ENCODE assay signal across 8 mouse cellular contexts in genomic region chr15:98985240-98985981, GRCm38 (mm10). TPM values are rescaled to one million over a fixed set of nuclear protein-coding genes. Genes with fewer than 3 reads are reported as not detected.
DNase-seq lines count a peak whose midpoint lies in the region; ATAC-seq and TF ChIP-seq lines count a peak whose summit lies in the region.

No protein-coding gene starts in this region.

- DNase-seq in G1E (ENCODE audit: low spot score): peak; percentile 55
- DNase-seq in cerebellum, adult 11 months: peak; percentile 70
- DNase-seq in heart, postnatal 25 days (ENCODE audit: low spot score): peak; percentile 85
- peak; percentile 81 for DNase-seq in layer of hippocampus, adult 11-12 months (ENCODE audit: low spot score)
- DNase-seq in lung, adult 2 months: peak; percentile 88
- DNase-seq in thymus, adult 2 months: peak; percentile 76

- no peak for TF ChIP-seq CTCF in G1E (IDR thresholded peaks at IDR 0.05; ENCODE audit: low read depth, low read length)
- no peak for TF ChIP-seq CTCF in lung, adult 2 months (IDR thresholded peaks at IDR 0.05; ENCODE audit: insufficient read depth, low read length)
- TF ChIP-seq CTCF in thymus, adult 2 months (IDR thresholded peaks at IDR 0.05; ENCODE audit: borderline replicate concordance, control insufficient read depth, extremely low read depth, insufficient read depth, low read length, poor library complexity): no peak

- H3K27ac ChIP-seq in forebrain, embryonic 15.5 days (replicated peaks): peak overlapping the region; percentile 98
- peak overlapping the region; percentile 99 for H3K27ac ChIP-seq in neural tube, embryonic 14.5 days (ENCODE audit: low read depth, low read length)
- peak overlapping the region; percentile 94 for H3K27ac ChIP-seq in thymus, adult 2 months (ENCODE audit: control insufficient read depth, insufficient read depth, low read length)

- peaks cover 26% of the 10 kb centered on the region for H3K4me1 ChIP-seq in G1E (ENCODE audit: insufficient read depth, low read depth, low read length)
- peaks cover 74% of the 10 kb centered on the region for H3K4me1 ChIP-seq in forebrain, embryonic 15.5 days
- H3K4me1 ChIP-seq in lung, adult 2 months (ENCODE audit: control insufficient read depth, insufficient read depth, low read length): 0 out of 2 replicates have a peak, but pooled peaks cover 2% of the 10 kb centered on the region
- H3K4me1 ChIP-seq in neural tube, embryonic 14.5 days (ENCODE audit: control insufficient read depth, insufficient read depth, low read length): peaks cover 40% of the 10 kb centered on the region
- peaks cover 2% of the 10 kb centered on the region for H3K4me1 ChIP-seq in thymus, adult 2 months (replicated peaks; ENCODE audit: control insufficient read depth, insufficient read depth, low read length)

- peak overlapping the region; percentile 68 for H3K4me3 ChIP-seq in G1E (ENCODE audit: low read depth, low read length)
- peak overlapping the region; percentile 48 for H3K4me3 ChIP-seq in forebrain, embryonic 15.5 days
- H3K4me3 ChIP-seq in lung, adult 2 months (replicated peaks; ENCODE audit: extremely low read depth, low read depth, low read length): peak overlapping the region; percentile 84
- H3K4me3 ChIP-seq in neural tube, embryonic 14.5 days (ENCODE audit: low read depth, low read length): peak overlapping the region; percentile 46
- peak overlapping the region; percentile 97 for H3K4me3 ChIP-seq in thymus, adult 2 months (ENCODE audit: control insufficient read depth, insufficient read depth, low read length)

- H3K36me3 ChIP-seq in G1E (replicated peaks): no peaks in the 10 kb centered on the region
- H3K36me3 ChIP-seq in forebrain, embryonic 15.5 days: no peaks in the 10 kb centered on the region
- H3K36me3 ChIP-seq in neural tube, embryonic 14.5 days (ENCODE audit: control insufficient read depth, insufficient read depth, low read length): no peaks in the 10 kb centered on the region
- H3K36me3 ChIP-seq in thymus, adult 2 months (ENCODE audit: control insufficient read depth, insufficient read depth, low read length): no peaks in the 10 kb centered on the region

- peak; percentile 57; the same call in 1 of the 2 replicates for ATAC-seq in G1E (ENCODE audit: extremely low read depth, insufficient number of reproducible peaks, low FRiP score, poor library complexity, severe bottlenecking)
- peak; percentile 73 for ATAC-seq in forebrain, embryonic 15.5 days (replicated peaks)
- ATAC-seq in neural tube, embryonic 14.5 days (ENCODE audit: low read depth): peak; percentile 81

- peaks cover 4% of the 10 kb centered on the region for H3K27me3 ChIP-seq in G1E (ENCODE audit: insufficient read depth, low read length)
- no peaks in the 10 kb centered on the region for H3K27me3 ChIP-seq in forebrain, embryonic 15.5 days
- no peaks in the 10 kb centered on the region for H3K27me3 ChIP-seq in neural tube, embryonic 14.5 days (ENCODE audit: control insufficient read depth, insufficient read depth, low read length)
- H3K27me3 ChIP-seq in thymus, adult 2 months (ENCODE audit: control insufficient read depth, insufficient read depth, low read length): no peaks in the 10 kb centered on the region

- peak overlapping the region; percentile 84 for H3K9ac ChIP-seq in forebrain, embryonic 15.5 days (replicated peaks)
- H3K9ac ChIP-seq in neural tube, embryonic 14.5 days (replicated peaks; ENCODE audit: low read depth, low read length): peak overlapping the region; percentile 83

- intact Hi-C loops in heart, postnatal 25 days (cut with DNase I): loop anchor here (2.0 kb wide), 1 partner anchor 33 kb away; the partner anchor contains the start of genes Gm49450 and Tuba1a

- peak; percentile 97 for TF ChIP-seq POLR2A in lung, adult 2 months (IDR thresholded peaks at IDR 0.05; ENCODE audit: borderline replicate concordance, extremely low read depth, low read depth, low read length)
- peak; percentile 76 for TF ChIP-seq POLR2A in thymus, adult 2 months (IDR thresholded peaks at IDR 0.05; ENCODE audit: control insufficient read depth, extremely low read depth, insufficient read depth, low read length, poor library complexity)

- 2% methylated on average over 29 of the region's 29 CpGs for WGBS in forebrain, embryonic 15.5 days
- under 1% methylated on average over 29 of the region's 29 CpGs for WGBS in lung, adult 2 months
- 1% methylated on average over 29 of the region's 29 CpGs for WGBS in neural tube, embryonic 14.5 days
- under 1% methylated on average over 29 of the region's 29 CpGs for WGBS in thymus, adult 2 months

- peak overlapping the region; percentile 56 for H3K4me2 ChIP-seq in forebrain, embryonic 15.5 days (replicated peaks)
- H3K4me2 ChIP-seq in neural tube, embryonic 14.5 days (ENCODE audit: low read depth, low read length): peak overlapping the region; percentile 67

- no peaks in the 10 kb centered on the region for H3K9me3 ChIP-seq in G1E (replicated peaks)
- H3K9me3 ChIP-seq in forebrain, embryonic 15.5 days: no peaks in the 10 kb centered on the region
- no peaks in the 10 kb centered on the region for H3K9me3 ChIP-seq in neural tube, embryonic 14.5 days (ENCODE audit: control insufficient read depth, low read length)

RNA-seq across cellular contexts. Expression of gene Tuba1a, which starts 31.9 kb away (rescaled TPM):
- total RNA-seq in G1E (2014; fragmentation: Nextera tagmentation) (11.6 and 22.3 TPM in 2 replicates), G1E (2017) (35.9 and 52.0 TPM in 2 replicates)
- polyA plus RNA-seq in G1E (2012): 1.4 and 3.3 TPM in 2 replicates
- polyA plus RNA-seq in forebrain, embryonic 15.5 days (2015; fragmentation: Nextera tagmentation; extraction: Ambion mirVana): 14,933 and 15,115 TPM in 2 replicates
- total RNA-seq in heart, postnatal 25 days (2021): 100 to 1,000 TPM in 1 of 2 experiments, 10 to 100 TPM in 1; 99.4 to 105 TPM
- polyA plus RNA-seq in lung, adult 2 months (2012; rRNA removed): 617 and 959 TPM in 2 replicates
- polyA plus RNA-seq in neural tube, embryonic 14.5 days (2014; fragmentation: Nextera tagmentation; extraction: Ambion mirVana): 13,706 and 14,496 TPM in 2 replicates
- 373 and 432 TPM in 2 replicates for polyA plus RNA-seq in thymus, adult 2 months (2012; rRNA removed)

RNA-seq across cellular contexts. Expression of gene Gm49450, which starts 32.1 kb away (rescaled TPM):
- total RNA-seq in G1E (2014; fragmentation: Nextera tagmentation) (not detected in 2 replicates), G1E (2017) (not detected in 2 replicates)
- not detected in 2 replicates for polyA plus RNA-seq in G1E (2012)
- not detected in 2 replicates for polyA plus RNA-seq in forebrain, embryonic 15.5 days (2015; fragmentation: Nextera tagmentation; extraction: Ambion mirVana)
- total RNA-seq in heart, postnatal 25 days (2021): not detected
- 0.17 and 298 TPM in 2 replicates for polyA plus RNA-seq in lung, adult 2 months (2012; rRNA removed)
- not detected in 2 replicates for polyA plus RNA-seq in neural tube, embryonic 14.5 days (2014; fragmentation: Nextera tagmentation; extraction: Ambion mirVana)
- polyA plus RNA-seq in thymus, adult 2 months (2012; rRNA removed): 82.1 and 153 TPM in 2 replicates

RNA-seq across cellular contexts. Expression of gene Tuba1c, which starts 44.3 kb away (rescaled TPM):
- total RNA-seq in G1E (2014; fragmentation: Nextera tagmentation) (856 and 1,023 TPM in 2 replicates), G1E (2017) (252 and 273 TPM in 2 replicates)
- 47.1 and 72.7 TPM in 2 replicates for polyA plus RNA-seq in G1E (2012)
- 45.7 and 53.5 TPM in 2 replicates for polyA plus RNA-seq in forebrain, embryonic 15.5 days (2015; fragmentation: Nextera tagmentation; extraction: Ambion mirVana)
- 10 to 100 TPM; 33.5 to 33.7 TPM for total RNA-seq in heart, postnatal 25 days (2021)
- 72.7 and 91.7 TPM in 2 replicates for polyA plus RNA-seq in lung, adult 2 months (2012; rRNA removed)
- polyA plus RNA-seq in neural tube, embryonic 14.5 days (2014; fragmentation: Nextera tagmentation; extraction: Ambion mirVana): 7.3 and 11.5 TPM in 2 replicates
- polyA plus RNA-seq in thymus, adult 2 months (2012; rRNA removed): 294 and 330 TPM in 2 replicates

RNA-seq across cellular contexts. Expression of gene Tuba1b, which starts 51.0 kb away (rescaled TPM):
- total RNA-seq in G1E (2014; fragmentation: Nextera tagmentation) (1,654 and 1,866 TPM in 2 replicates), G1E (2017) (717 and 929 TPM in 2 replicates)
- polyA plus RNA-seq in G1E (2012): 255 and 384 TPM in 2 replicates
- polyA plus RNA-seq in forebrain, embryonic 15.5 days (2015; fragmentation: Nextera tagmentation; extraction: Ambion mirVana): 1,138 and 1,204 TPM in 2 replicates
- 100 to 1,000 TPM; 163 to 175 TPM for total RNA-seq in heart, postnatal 25 days (2021)
- polyA plus RNA-seq in lung, adult 2 months (2012; rRNA removed): 1,081 and 1,265 TPM in 2 replicates
- 1,186 and 1,301 TPM in 2 replicates for polyA plus RNA-seq in neural tube, embryonic 14.5 days (2014; fragmentation: Nextera tagmentation; extraction: Ambion mirVana)
- 3,866 and 5,106 TPM in 2 replicates for polyA plus RNA-seq in thymus, adult 2 months (2012; rRNA removed)

Comparison
In these comparisons a context has a peak if more than half of its experiments do, and no peak if none do; other contexts are left out.
1. Peak in every context shown above with its lines: DNase-seq, ATAC-seq, H3K4me3 ChIP-seq and H3K27ac ChIP-seq.
2. H3K4me3 ChIP-seq: peak in every context shown above with its lines; median percentile 97 in thymus, adult 2 months; 84 in lung, adult 2 months; 68 in G1E; 48 in forebrain, embryonic 15.5 days; 46 in neural tube, embryonic 14.5 days.
3. RNA of gene Tuba1a, which starts 31.9 kb away (polyA plus RNA-seq): 14,933 to 15,115 TPM in forebrain, embryonic 15.5 days, 13,706 to 14,496 TPM in neural tube, embryonic 14.5 days, 617 to 959 TPM in lung, adult 2 months and 373 to 432 TPM in thymus, adult 2 months; 1.4 to 3.3 TPM in G1E; every median in the first group is over 10 times any median in the second.